Comparison of ENCODE assay signal across 8 mouse cellular contexts in genomic region chr10:78412319-78413151, GRCm38 (mm10). TPM values are rescaled to one million over a fixed set of nuclear protein-coding genes. Genes with fewer than 3 reads are reported as not detected.
DNase-seq lines count a peak whose midpoint lies in the region; ATAC-seq and TF ChIP-seq lines count a peak whose summit lies in the region.

Rrp1 (minus strand) TSS chr10:78413043.

- H3K4me3 ChIP-seq in gastrocnemius, adult 2 months = peak within 1 kb of the TSS; percentile 81
- H3K4me3 ChIP-seq in hindbrain, postnatal 0 days (ENCODE audit: low read length) = peak within 1 kb of the TSS; percentile 80
- H3K4me3 ChIP-seq in left cerebral cortex, adult 2 months = peak within 1 kb of the TSS; percentile 95

- H3K4me1 ChIP-seq in hindbrain, postnatal 0 days (ENCODE audit: insufficient read depth, low read length) = no peaks in the 10 kb centered on the region

- under 1% methylated on average over 62 of the region's 70 CpGs for WGBS in hindbrain, postnatal 0 days

- no peaks in the 10 kb centered on the region for H3K9me3 ChIP-seq in hindbrain, postnatal 0 days (ENCODE audit: low read length)

- peak; percentile 100; the same call in 1 of the 2 replicates for TF ChIP-seq CTCF in gastrocnemius, adult 2 months (IDR thresholded peaks at IDR 0.05)
- TF ChIP-seq CTCF in hindbrain, postnatal 0 days (IDR thresholded peaks at IDR 0.05; ENCODE audit: low read depth) = peak; percentile 100
- peak; percentile 100 for TF ChIP-seq CTCF in left cerebral cortex, adult 2 months (IDR thresholded peaks at IDR 0.05)

- H3K36me3 ChIP-seq in hindbrain, postnatal 0 days (ENCODE audit: insufficient read depth, low read length) = peaks cover 21% of the 10 kb centered on the region

- peak; percentile 97 for DNase-seq in ZHBTc4 (ENCODE audit: low read depth, low spot score)
- DNase-seq in gastrocnemius, adult 2 months = peak; percentile 92
- DNase-seq in hindbrain, postnatal 0 days (ENCODE audit: low spot score) = peak; percentile 97
- peak; percentile 95 to 98 for DNase-seq in left cerebral cortex, adult 2 months (ENCODE audit: extremely low spot score in 1 of 2, low spot score in 2 of 2)
- peak; percentile 98 to 99 for DNase-seq in right cerebral cortex, adult 2 months (ENCODE audit: low spot score in 2 of 2)
- DNase-seq in urinary bladder, postnatal 14 days (ENCODE audit: low spot score) = peak; percentile 93

- peak within 1 kb of the TSS; percentile 80 for H3K4me2 ChIP-seq in hindbrain, postnatal 0 days (ENCODE audit: low read depth, low read length)

- peak within 1 kb of the TSS; percentile 78 for H3K9ac ChIP-seq in hindbrain, postnatal 0 days (replicated peaks; ENCODE audit: low read length)

- intact Hi-C loops in gastrocnemius, adult 2 months (cut with DNase I) = no loop called here
- intact Hi-C loops in left cerebral cortex, adult 2 months (cut with DNase I) = loop anchor here (5.0 kb wide), 1 partner anchor 225 kb away; the partner anchor contains the start of gene Pwp2

- peak within 1 kb of the TSS; percentile 94 for H3K27ac ChIP-seq in gastrocnemius, adult 2 months
- H3K27ac ChIP-seq in hindbrain, postnatal 0 days = peak within 1 kb of the TSS; percentile 90
- H3K27ac ChIP-seq in left cerebral cortex, adult 2 months = peak within 1 kb of the TSS; percentile 85

- ATAC-seq in common myeloid progenitor, adult 5-6 weeks (replicated peaks; ENCODE audit: low read depth, poor library complexity, severe bottlenecking) = peak; percentile 97
- peak; percentile 94 for ATAC-seq in hindbrain, postnatal 0 days
- ATAC-seq in megakaryocyte, adult 5-6 weeks (ENCODE audit: poor library complexity, severe bottlenecking) = peak; percentile 99

- H3K27me3 ChIP-seq in hindbrain, postnatal 0 days (ENCODE audit: insufficient read depth, low read length) = no peaks in the 10 kb centered on the region

RNA-seq across cellular contexts. Expression of gene Rrp1, which starts in this region (rescaled TPM):
- 393 and 414 TPM in 2 replicates for total RNA-seq in common myeloid progenitor, adult 5-6 weeks (2017)
- 10 to 100 TPM; 63.5 to 66.4 TPM for total RNA-seq in gastrocnemius, adult 2 months (2021)
- 176 and 179 TPM in 2 replicates for total RNA-seq in hindbrain, postnatal 0 days (2014; rRNA removed)
- 429 and 435 TPM in 2 replicates for polyA plus RNA-seq in hindbrain, postnatal 0 days (2015; fragmentation: Nextera tagmentation; extraction: Ambion mirVana)
- total RNA-seq in left cerebral cortex, adult 2 months (2021) = 100 to 1,000 TPM; 339 to 348 TPM
- 32.9 and 38.3 TPM in 2 replicates for total RNA-seq in megakaryocyte, adult 5-6 weeks (2015)
- total RNA-seq in megakaryocyte, adult 5-6 weeks (2017) = 173 and 213 TPM in 2 replicates

Comparison
In these comparisons a context has a peak if more than half of its experiments do, and no peak if none do; other contexts are left out.
1. Peak in every context shown above with its lines: DNase-seq, ATAC-seq, H3K4me3 ChIP-seq and H3K27ac ChIP-seq.